Mouse (Mus musculus): Measurements from ENCODE around the gene Ythdf1. TPM values are rescaled to one million over a fixed set of nuclear protein-coding genes. Genes with fewer than 3 reads are reported as not detected.

The Ythdf1 gene
- polyA plus RNA-seq, 1 experiment from 2014 or later: 50.7 TPM

DNA sequence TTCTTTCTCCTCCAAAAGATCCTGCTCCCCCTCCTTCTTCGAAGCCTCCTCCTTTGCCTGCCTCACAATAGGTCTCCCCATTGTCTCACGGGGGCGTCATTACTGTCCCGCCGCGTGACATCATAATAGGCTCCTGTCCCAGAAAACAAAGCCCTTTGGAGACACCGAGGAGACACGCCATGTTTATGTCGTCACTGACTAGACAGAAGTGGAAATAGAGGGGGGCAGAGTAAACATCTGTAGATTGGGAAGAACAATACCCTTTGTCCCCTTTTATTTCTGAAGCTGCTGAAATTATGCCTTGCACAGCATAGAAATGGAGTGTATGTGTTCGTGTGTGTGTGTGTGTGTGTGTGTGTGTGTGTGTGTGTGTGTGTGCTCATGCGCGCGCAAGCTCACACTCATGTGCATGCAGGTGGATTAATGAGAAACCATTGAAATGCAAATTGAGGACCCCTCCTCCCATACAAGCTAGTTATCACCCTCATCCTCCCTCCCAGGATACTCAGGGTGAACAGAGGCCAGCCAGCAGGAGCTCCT lies 65.7 kb downstream of the Ythdf1 start:
- no peak overlapping the region for H3K4me3 ChIP-seq

More for the DNA sequence above, 65.7 kb downstream of the Ythdf1 start:
- peak overlapping the region; percentile 88 for H3K27ac ChIP-seq (replicated peaks)
- peak; percentile 48 for ATAC-seq (ENCODE audit: low read depth)
- peaks cover 57% of the 10 kb centered on the region for H3K27me3 ChIP-seq
- peak overlapping the region; percentile 38; the same call in 1 of the 2 replicates for H3K9ac ChIP-seq
- H3K4me2 ChIP-seq: peak overlapping the region; percentile 50
- H3K9me3 ChIP-seq: no peaks in the 10 kb centered on the region
- H3K4me1 ChIP-seq (replicated peaks): peaks cover 26% of the 10 kb centered on the region
- H3K36me3 ChIP-seq: no peaks in the 10 kb centered on the region
- WGBS: 3% methylated on average over 13 of the region's 13 CpGs

Small RNAs within 50 kb of the gene (microRNA-seq; reads per million reads assigned to microRNA genes)
- 1.6 reads per million, percentile 3 among the genes with 10 or more reads in this experiment for gene Mir124a-3

Other genes with a start within 250 kb of the Ythdf1 start
- gene Dido1, start 210.9 kb downstream of the Ythdf1 start, polyA plus RNA-seq (2015; fragmentation: Nextera tagmentation; extraction: Ambion mirVana): 21.8 and 24.1 TPM in 2 replicates
- 55.6 and 59.1 TPM in 2 replicates for gene Gid8, start 210.8 kb downstream of the Ythdf1 start, polyA plus RNA-seq (2015; fragmentation: Nextera tagmentation; extraction: Ambion mirVana)
- 0.21 and 0.35 TPM in 2 replicates for gene Slc17a9, start 195.7 kb downstream of the Ythdf1 start, polyA plus RNA-seq (2015; fragmentation: Nextera tagmentation; extraction: Ambion mirVana)
- gene Bhlhe23, start 144.0 kb downstream of the Ythdf1 start, polyA plus RNA-seq (2015; fragmentation: Nextera tagmentation; extraction: Ambion mirVana): 4.2 and 4.3 TPM in 2 replicates
- 0.43 and 0.60 TPM in 2 replicates for gene Birc7, start 8.1 kb upstream of the Ythdf1 start, polyA plus RNA-seq (2015; fragmentation: Nextera tagmentation; extraction: Ambion mirVana)
- gene Nkain4, start 33.8 kb upstream of the Ythdf1 start, polyA plus RNA-seq (2015; fragmentation: Nextera tagmentation; extraction: Ambion mirVana): 88.1 and 106 TPM in 2 replicates
- 106 and 108 TPM in 2 replicates for gene Arfgap1, start 46.3 kb upstream of the Ythdf1 start, polyA plus RNA-seq (2015; fragmentation: Nextera tagmentation; extraction: Ambion mirVana)
- 0.62 and 1.2 TPM in 2 replicates for gene Col20a1, start 65.6 kb upstream of the Ythdf1 start, polyA plus RNA-seq (2015; fragmentation: Nextera tagmentation; extraction: Ambion mirVana)
- gene Chrna4, start 122.6 kb upstream of the Ythdf1 start, polyA plus RNA-seq (2015; fragmentation: Nextera tagmentation; extraction: Ambion mirVana): 42.9 and 43.0 TPM in 2 replicates
- gene Kcnq2, start 214.4 kb upstream of the Ythdf1 start, polyA plus RNA-seq (2015; fragmentation: Nextera tagmentation; extraction: Ambion mirVana): 43.9 TPM in 2 replicates
- 7.7 and 8.9 TPM in 2 replicates for gene Eef1a2, start 236.1 kb upstream of the Ythdf1 start, polyA plus RNA-seq (2015; fragmentation: Nextera tagmentation; extraction: Ambion mirVana)